Mouse (Mus musculus): Measurements from ENCODE around the gene B4galt3.

- TF ChIP-seq POLR2A (IDR thresholded peaks at IDR 0.05; ENCODE audit: control insufficient read depth, low read depth, low read length) (no peak; the same call in 1 of the 2 replicates), CTCF (IDR thresholded peaks at IDR 0.05; ENCODE audit: control insufficient read depth, insufficient read depth, insufficient replicate concordance, low read depth, low read length) (no peak)
These were observed 15.2 kb downstream of the B4galt3 start for GRCm38 (mm10) chr1:171285096-171285892.
